ENCODE assay signal across 20 mouse cellular contexts in the genomic region with DNA sequence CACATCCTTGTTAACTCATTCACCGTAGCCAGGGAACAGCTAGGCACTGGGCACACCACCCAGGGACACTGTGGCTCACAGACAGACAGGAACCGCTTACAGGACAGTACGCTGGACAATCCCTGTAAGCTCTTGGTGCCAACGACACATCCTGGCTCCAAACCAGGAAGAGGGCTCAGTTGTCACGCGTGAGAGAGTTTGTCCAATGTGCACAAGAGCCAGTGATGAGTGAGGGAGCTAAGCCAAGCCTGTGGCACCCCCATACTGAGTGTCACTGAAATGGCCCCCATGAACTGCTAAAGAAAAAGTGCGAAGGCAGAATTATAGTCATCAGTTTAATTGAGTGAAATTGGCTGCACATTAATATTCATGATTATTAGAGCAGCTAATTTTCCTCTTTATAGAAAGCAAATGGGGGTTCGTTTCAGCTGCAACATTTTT. TPM values are rescaled to one million over a fixed set of nuclear protein-coding genes. Genes with fewer than 3 reads are reported as not detected.
DNase-seq lines count a peak whose midpoint lies in the region; ATAC-seq lines count a peak whose summit lies in the region.
"Had no signal": no experiment of that assay in that cellular context is flagged by ENCODE, and none has a peak within 500 bp of the region (broad histone marks: within the 10 kb centered on the region; RNA-seq: fewer than 3 reads in every experiment).

No protein-coding gene starts in this region.

- H3K4me3 ChIP-seq in neural tube, embryonic 13.5 days: no peak overlapping the region
- no peak overlapping the region for H3K4me3 ChIP-seq in forebrain, embryonic 14.5 days (ENCODE audit: low read depth, low read length)
- H3K4me3 ChIP-seq in midbrain, embryonic 16.5 days (ENCODE audit: low read depth, low read length): no peak overlapping the region
- H3K4me3 ChIP-seq in heart, embryonic 10.5 days: no peak overlapping the region
- H3K4me3 ChIP-seq: heart, embryonic 15.5 days; limb, embryonic 12.5 days had no signal

- no peaks in the 10 kb centered on the region for H3K36me3 ChIP-seq in neural tube, embryonic 13.5 days
- H3K36me3 ChIP-seq in forebrain, embryonic 14.5 days (ENCODE audit: control insufficient read depth, insufficient read depth, low read length): no peaks in the 10 kb centered on the region
- no peaks in the 10 kb centered on the region for H3K36me3 ChIP-seq in midbrain, embryonic 16.5 days (ENCODE audit: control insufficient read depth, insufficient read depth, low read length)
- no peaks in the 10 kb centered on the region for H3K36me3 ChIP-seq in heart, embryonic 10.5 days
- H3K36me3 ChIP-seq: heart, embryonic 15.5 days; limb, embryonic 12.5 days had no signal

- H3K9me3 ChIP-seq in neural tube, embryonic 13.5 days: no peaks in the 10 kb centered on the region
- no peaks in the 10 kb centered on the region for H3K9me3 ChIP-seq in forebrain, embryonic 14.5 days (replicated peaks; ENCODE audit: control insufficient read depth, low read length)
- no peaks in the 10 kb centered on the region for H3K9me3 ChIP-seq in midbrain, embryonic 16.5 days (replicated peaks; ENCODE audit: control insufficient read depth, low read length, poor library complexity, severe bottlenecking)
- no peaks in the 10 kb centered on the region for H3K9me3 ChIP-seq in heart, embryonic 10.5 days
- H3K9me3 ChIP-seq: heart, embryonic 15.5 days; limb, embryonic 12.5 days had no signal

- H3K4me1 ChIP-seq in neural tube, embryonic 13.5 days (replicated peaks): peaks cover 49% of the 10 kb centered on the region
- H3K4me1 ChIP-seq in forebrain, embryonic 14.5 days (ENCODE audit: control insufficient read depth, insufficient read depth, low read length): peaks cover 20% of the 10 kb centered on the region
- H3K4me1 ChIP-seq in midbrain, embryonic 16.5 days (ENCODE audit: control insufficient read depth, insufficient read depth, low read length): peaks cover 32% of the 10 kb centered on the region
- peaks cover 4% of the 10 kb centered on the region; the same call in 1 of the 2 replicates for H3K4me1 ChIP-seq in heart, embryonic 10.5 days
- H3K4me1 ChIP-seq: heart, embryonic 15.5 days had no signal

- 0 out of 2 replicates have a peak overlapping the region, but pooled peaks have one; percentile 26 for H3K9ac ChIP-seq in neural tube, embryonic 13.5 days
- H3K9ac ChIP-seq in forebrain, embryonic 14.5 days (ENCODE audit: low read length): no peak overlapping the region
- H3K9ac ChIP-seq in midbrain, embryonic 16.5 days (ENCODE audit: low read depth, low read length): no peak overlapping the region
- H3K9ac ChIP-seq: heart, embryonic 15.5 days; limb, embryonic 12.5 days had no signal

- 65% methylated on average over 8 of the region's 8 CpGs for WGBS in neural tube, embryonic 13.5 days
- 44% methylated on average over 8 of the region's 8 CpGs for WGBS in forebrain, embryonic 14.5 days
- WGBS in midbrain, embryonic 16.5 days: 65% methylated on average over 8 of the region's 8 CpGs
- 85% methylated on average over 8 of the region's 8 CpGs for WGBS in heart, embryonic 10.5 days

- DNase-seq in neural tube, embryonic 10.5 days (ENCODE audit: extremely low spot score, low spot score): no peak
- peak; percentile 65 for DNase-seq in cerebellum, adult 8-10 months
- DNase-seq in forebrain, embryonic 14.5 days (ENCODE audit: low spot score): peak; percentile 77
- DNase-seq in heart, embryonic 10.5 days (ENCODE audit: low spot score): no peak
- DNase-seq in embryo, embryonic 10.5 days (ENCODE audit: low spot score): no peak
- no peak for DNase-seq in urinary bladder, adult 2 months (ENCODE audit: low spot score)
- DNase-seq: gastrocnemius, postnatal 36 days; lung, postnatal 4 days; thymus, postnatal 25 days had no signal

- H3K27me3 ChIP-seq in neural tube, embryonic 13.5 days: no peaks in the 10 kb centered on the region
- H3K27me3 ChIP-seq in forebrain, embryonic 14.5 days (replicated peaks; ENCODE audit: control insufficient read depth, insufficient read depth, low read length): no peaks in the 10 kb centered on the region
- no peaks in the 10 kb centered on the region for H3K27me3 ChIP-seq in midbrain, embryonic 16.5 days (ENCODE audit: control insufficient read depth, insufficient read depth, low read depth, low read length)
- H3K27me3 ChIP-seq in heart, embryonic 10.5 days (ENCODE audit: insufficient read depth, poor library complexity, severe bottlenecking): peaks cover 17% of the 10 kb centered on the region

- no peak for ATAC-seq in neural tube, embryonic 13.5 days (ENCODE audit: low read depth)
- peak; percentile 36 for ATAC-seq in forebrain, embryonic 14.5 days
- ATAC-seq in midbrain, embryonic 16.5 days: no peak
- ATAC-seq: activated CD4-positive, CD25-positive, alpha-beta regulatory T cell, adult 4 months; inflammation-experienced regulatory T-cells, adult 6 months had no signal

- no peak overlapping the region for H3K4me2 ChIP-seq in neural tube, embryonic 13.5 days
- no peak overlapping the region for H3K4me2 ChIP-seq in forebrain, embryonic 14.5 days (ENCODE audit: low read length)
- no peak overlapping the region for H3K4me2 ChIP-seq in midbrain, embryonic 16.5 days (ENCODE audit: low read length)
- H3K4me2 ChIP-seq: heart, embryonic 15.5 days; limb, embryonic 12.5 days had no signal

- H3K27ac ChIP-seq in neural tube, embryonic 13.5 days (replicated peaks): peak overlapping the region; percentile 49
- H3K27ac ChIP-seq in forebrain, embryonic 14.5 days (ENCODE audit: low read depth, low read length): peak overlapping the region; percentile 34; the same call in 1 of the 2 replicates
- peak overlapping the region; percentile 64 for H3K27ac ChIP-seq in midbrain, embryonic 16.5 days (ENCODE audit: low read length)
- no peak overlapping the region for H3K27ac ChIP-seq in heart, embryonic 10.5 days
- H3K27ac ChIP-seq: heart, embryonic 15.5 days; limb, embryonic 12.5 days had no signal

RNA-seq across cellular contexts. Expression of a gene that starts 5.3 kb away (rescaled TPM):
- polyA plus RNA-seq in neural tube, embryonic 13.5 days (2015; fragmentation: Nextera tagmentation; extraction: Ambion mirVana): not detected in 2 replicates
- not detected in 2 replicates for polyA plus RNA-seq in forebrain, embryonic 14.5 days (2014; fragmentation: Nextera tagmentation; extraction: Ambion mirVana)
- not detected in 2 replicates for polyA plus RNA-seq in midbrain, embryonic 16.5 days (2015; fragmentation: Nextera tagmentation; extraction: Ambion mirVana)
- not detected in 2 replicates for polyA plus RNA-seq in heart, embryonic 10.5 days (2016; fragmentation: Nextera tagmentation; extraction: Ambion mirVana)
- not detected in 2 replicates for polyA plus RNA-seq in urinary bladder, adult 2 months (2012; rRNA removed)
- polyA plus RNA-seq: activated CD4-positive, CD25-positive, alpha-beta regulatory T cell, adult 4 months; embryonic facial prominence, embryonic 14.5 days; frontal cortex, adult 2 months; heart, embryonic 15.5 days; inflammation-experienced regulatory T-cells, adult 6 months; kidney, embryonic 16.5 days; limb, embryonic 12.5 days; liver, embryonic 16.5 days; stomach, embryonic 16.5 days had no signal

RNA-seq across cellular contexts. Expression of a gene that starts 16.4 kb away (rescaled TPM):
- 7.9 and 8.2 TPM in 2 replicates for polyA plus RNA-seq in neural tube, embryonic 13.5 days (2015; fragmentation: Nextera tagmentation; extraction: Ambion mirVana)
- polyA plus RNA-seq in forebrain, embryonic 14.5 days (2014; fragmentation: Nextera tagmentation; extraction: Ambion mirVana): 5.0 and 5.8 TPM in 2 replicates
- polyA plus RNA-seq in midbrain, embryonic 16.5 days (2015; fragmentation: Nextera tagmentation; extraction: Ambion mirVana): 9.4 and 10.9 TPM in 2 replicates
- polyA plus RNA-seq in heart, embryonic 10.5 days (2016; fragmentation: Nextera tagmentation; extraction: Ambion mirVana): 5.3 and 6.4 TPM in 2 replicates
- polyA plus RNA-seq in urinary bladder, adult 2 months (2012; rRNA removed): 6.2 and 7.8 TPM in 2 replicates

RNA-seq across cellular contexts. Expression of a gene that starts 53.1 kb away (rescaled TPM):
- 45.5 and 47.0 TPM in 2 replicates for polyA plus RNA-seq in neural tube, embryonic 13.5 days (2015; fragmentation: Nextera tagmentation; extraction: Ambion mirVana)
- 27.3 and 38.8 TPM in 2 replicates for polyA plus RNA-seq in forebrain, embryonic 14.5 days (2014; fragmentation: Nextera tagmentation; extraction: Ambion mirVana)
- polyA plus RNA-seq in midbrain, embryonic 16.5 days (2015; fragmentation: Nextera tagmentation; extraction: Ambion mirVana): 39.8 and 47.5 TPM in 2 replicates
- 46.0 and 63.9 TPM in 2 replicates for polyA plus RNA-seq in heart, embryonic 10.5 days (2016; fragmentation: Nextera tagmentation; extraction: Ambion mirVana)
- polyA plus RNA-seq in urinary bladder, adult 2 months (2012; rRNA removed): 17.0 and 22.8 TPM in 2 replicates

RNA-seq across cellular contexts. Expression of a gene that starts 53.3 kb away (rescaled TPM):
- polyA plus RNA-seq in neural tube, embryonic 13.5 days (2015; fragmentation: Nextera tagmentation; extraction: Ambion mirVana): 85.7 and 93.0 TPM in 2 replicates
- 101 TPM in 2 replicates for polyA plus RNA-seq in forebrain, embryonic 14.5 days (2014; fragmentation: Nextera tagmentation; extraction: Ambion mirVana)
- 77.8 and 84.5 TPM in 2 replicates for polyA plus RNA-seq in midbrain, embryonic 16.5 days (2015; fragmentation: Nextera tagmentation; extraction: Ambion mirVana)
- polyA plus RNA-seq in heart, embryonic 10.5 days (2016; fragmentation: Nextera tagmentation; extraction: Ambion mirVana): 98.7 and 105 TPM in 2 replicates
- polyA plus RNA-seq in urinary bladder, adult 2 months (2012; rRNA removed): 214 and 229 TPM in 2 replicates

Comparison
In these comparisons a context has a peak if more than half of its experiments do, and no peak if none do; other contexts are left out.
1. DNase-seq: peak in cerebellum, adult 8-10 months (single experiment) and forebrain, embryonic 14.5 days (single experiment); none in neural tube, embryonic 10.5 days (single experiment), heart, embryonic 10.5 days (single experiment), embryo, embryonic 10.5 days (single experiment) and urinary bladder, adult 2 months (single experiment).